Mouse (Mus musculus): ENCODE measurements at regions not wholly inside any gene's neighbourhood (a gene's known extent, or its start where the extent isn't known, plus 50 kb on each side); places are given as distances from the start of the nearest gene placed in this dataset.

- DNase-seq (ENCODE audit: low spot score in 2 of 2) = no peak
Observed at GRCm38 (mm10) chr4:46257061-46257795, 61.1 kb upstream of the Xpa start.

- DNase-seq (ENCODE audit: low spot score in 2 of 2) = peak in 1 of 2 experiments; percentile 16
Observed at GRCm38 (mm10) chr4:46258774-46259173, 62.7 kb upstream of the Xpa start.

GRCm38 (mm10) chr4:46268564-46269247 is 72.6 kb upstream of the Xpa start:
- no peak for DNase-seq (ENCODE audit: low spot score in 2 of 2)

- no peak for DNase-seq (ENCODE audit: low spot score in 2 of 2)
Observed at GRCm38 (mm10) chr4:46271066-46271465, 72.3 kb upstream of the Foxe1 start.

GRCm38 (mm10) chr4:46275773-46276172 is 67.6 kb upstream of the Foxe1 start:
- no peak for DNase-seq (ENCODE audit: low spot score in 2 of 2)

GRCm38 (mm10) chr4:46276851-46277581 is 66.4 kb upstream of the Foxe1 start:
- no peak for DNase-seq (ENCODE audit: low spot score in 2 of 2)

GRCm38 (mm10) chr4:46286955-46287354 is 56.5 kb upstream of the Foxe1 start:
- DNase-seq (ENCODE audit: low spot score in 2 of 2) = no peak

- no peak for DNase-seq (ENCODE audit: low spot score in 2 of 2)
Observed at GRCm38 (mm10) chr4:46291620-46292254, 51.7 kb upstream of the Foxe1 start.
